Mouse (Mus musculus): Measurements from ENCODE around the gene C2cd4c. TPM values are rescaled to one million over a fixed set of nuclear protein-coding genes. Genes with fewer than 3 reads are reported as not detected.

C2cd4c gene
- polyA plus RNA-seq, 1 experiment: not detected

GRCm38 (mm10) chr10:79574796-79575195 is 39.0 kb downstream of the C2cd4c start:
- H3K36me3 ChIP-seq (ENCODE audit: control insufficient read depth): no peaks in the 10 kb centered on the region
- H3K27me3 ChIP-seq (ENCODE audit: control insufficient read depth): 0 out of 2 replicates have a peak, but pooled peaks cover 2% of the 10 kb centered on the region
- no peak for TF ChIP-seq TAL1 (IDR thresholded peaks at IDR 0.05; ENCODE audit: low read length)
- TF ChIP-seq GATA1 (IDR thresholded peaks at IDR 0.05; ENCODE audit: low read length): no peak
- no peak overlapping the region for H3K4me3 ChIP-seq (replicated peaks)
- H3K4me1 ChIP-seq (ENCODE audit: control insufficient read depth): no peaks in the 10 kb centered on the region
- H3K9me3 ChIP-seq (ENCODE audit: control insufficient read depth, low read length): no peaks in the 10 kb centered on the region

GRCm38 (mm10) chr10:79574350-79574749 is 39.5 kb downstream of the C2cd4c start:
- Histone ChIP-seq H3K4me3 (replicated peaks) (no peak overlapping the region), H3K9me3 (ENCODE audit: control insufficient read depth, low read length) (no peaks in the 10 kb centered on the region), H3K4me1 (ENCODE audit: control insufficient read depth) (no peaks in the 10 kb centered on the region), H3K27me3 (ENCODE audit: control insufficient read depth) (no peaks in the 10 kb centered on the region), H3K36me3 (ENCODE audit: control insufficient read depth) (no peaks in the 10 kb centered on the region)
- TF ChIP-seq TAL1 (IDR thresholded peaks at IDR 0.05; ENCODE audit: low read length): no peak
- no peak for TF ChIP-seq GATA1 (IDR thresholded peaks at IDR 0.05; ENCODE audit: low read length)

GRCm38 (mm10) chr10:79573611-79574010 is 40.2 kb downstream of the C2cd4c start:
- Histone ChIP-seq H3K9me3 (ENCODE audit: control insufficient read depth, low read length) (no peaks in the 10 kb centered on the region), H3K4me3 (replicated peaks) (no peak overlapping the region)

GRCm38 (mm10) chr10:79571314-79571713 is 42.5 kb downstream of the C2cd4c start:
- Histone ChIP-seq H3K9me3 (ENCODE audit: control insufficient read depth, low read length) (no peaks in the 10 kb centered on the region), H3K27me3 (ENCODE audit: control insufficient read depth) (no peaks in the 10 kb centered on the region), H3K4me3 (replicated peaks) (no peak overlapping the region), H3K36me3 (ENCODE audit: control insufficient read depth) (no peaks in the 10 kb centered on the region), H3K4me1 (ENCODE audit: control insufficient read depth) (no peaks in the 10 kb centered on the region)
- no peak for TF ChIP-seq GATA1 (IDR thresholded peaks at IDR 0.05; ENCODE audit: low read length)

More at GRCm38 (mm10) chr10:79573611-79574010, 40.2 kb downstream of the C2cd4c start:
- TF ChIP-seq TAL1 (IDR thresholded peaks at IDR 0.05; ENCODE audit: low read length): no peak
- no peak for TF ChIP-seq GATA1 (IDR thresholded peaks at IDR 0.05; ENCODE audit: low read length)
- H3K36me3 ChIP-seq (ENCODE audit: control insufficient read depth): no peaks in the 10 kb centered on the region
- no peaks in the 10 kb centered on the region for H3K4me1 ChIP-seq (ENCODE audit: control insufficient read depth)
- H3K27me3 ChIP-seq (ENCODE audit: control insufficient read depth): no peaks in the 10 kb centered on the region

DNA sequence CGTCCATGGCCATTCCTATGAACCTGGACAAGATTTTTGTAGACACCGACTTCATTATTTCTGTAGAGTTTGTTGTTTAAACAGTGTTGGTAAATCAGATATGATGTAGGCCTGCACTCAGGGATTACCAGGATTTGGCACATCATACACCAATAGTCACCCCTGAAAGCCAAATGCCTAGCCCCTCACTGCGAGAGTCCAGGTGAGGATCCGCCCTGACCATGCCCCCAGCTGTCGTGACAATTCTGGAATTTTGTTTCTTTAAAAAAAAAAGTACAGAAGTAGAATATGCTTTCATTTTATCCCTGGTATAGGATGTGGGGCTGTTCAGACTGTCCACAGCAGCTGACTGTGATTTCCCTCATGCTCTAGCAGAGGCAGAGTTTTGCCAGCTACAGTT is 43.9 kb downstream of the C2cd4c start:
- TF ChIP-seq GATA1 (IDR thresholded peaks at IDR 0.05; ENCODE audit: low read length) (no peak), TAL1 (IDR thresholded peaks at IDR 0.05; ENCODE audit: low read length) (no peak)
- Histone ChIP-seq H3K4me3 (replicated peaks) (no peak overlapping the region), H3K4me1 (ENCODE audit: control insufficient read depth) (no peaks in the 10 kb centered on the region), H3K36me3 (ENCODE audit: control insufficient read depth) (no peaks in the 10 kb centered on the region), H3K9me3 (ENCODE audit: control insufficient read depth, low read length) (no peaks in the 10 kb centered on the region), H3K27me3 (ENCODE audit: control insufficient read depth) (no peaks in the 10 kb centered on the region)

DNA sequence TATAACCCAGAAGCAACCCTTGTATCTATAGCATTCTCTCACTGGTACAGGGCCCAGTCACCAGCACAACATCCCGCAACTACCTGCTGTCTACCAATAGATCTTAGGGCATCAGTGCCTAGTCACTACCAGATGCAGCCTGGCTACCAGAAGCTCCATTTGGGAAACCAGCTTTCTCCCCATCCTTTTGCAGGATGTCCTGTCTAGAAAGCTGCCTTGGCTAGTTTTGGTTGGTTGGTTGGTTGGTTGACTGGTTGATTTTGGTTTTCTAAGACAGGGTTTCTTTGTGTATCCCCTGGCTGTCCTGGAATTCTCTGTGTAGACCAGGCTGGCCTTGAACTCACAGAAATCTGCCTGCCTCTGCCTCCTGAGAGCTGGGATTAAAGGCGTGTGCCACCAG is 54.1 kb downstream of the C2cd4c start:
- H3K4me1 ChIP-seq (ENCODE audit: control insufficient read depth): peaks cover 8% of the 10 kb centered on the region
- no peaks in the 10 kb centered on the region for H3K9me3 ChIP-seq (ENCODE audit: control insufficient read depth, low read length)
- H3K27me3 ChIP-seq (ENCODE audit: control insufficient read depth): peaks cover 11% of the 10 kb centered on the region
- TF ChIP-seq GATA1 (IDR thresholded peaks at IDR 0.05; ENCODE audit: low read length) (no peak), TAL1 (IDR thresholded peaks at IDR 0.05; ENCODE audit: low read length) (no peak)
- H3K4me3 ChIP-seq (replicated peaks): no peak overlapping the region
- no peaks in the 10 kb centered on the region for H3K36me3 ChIP-seq (ENCODE audit: control insufficient read depth)

DNA sequence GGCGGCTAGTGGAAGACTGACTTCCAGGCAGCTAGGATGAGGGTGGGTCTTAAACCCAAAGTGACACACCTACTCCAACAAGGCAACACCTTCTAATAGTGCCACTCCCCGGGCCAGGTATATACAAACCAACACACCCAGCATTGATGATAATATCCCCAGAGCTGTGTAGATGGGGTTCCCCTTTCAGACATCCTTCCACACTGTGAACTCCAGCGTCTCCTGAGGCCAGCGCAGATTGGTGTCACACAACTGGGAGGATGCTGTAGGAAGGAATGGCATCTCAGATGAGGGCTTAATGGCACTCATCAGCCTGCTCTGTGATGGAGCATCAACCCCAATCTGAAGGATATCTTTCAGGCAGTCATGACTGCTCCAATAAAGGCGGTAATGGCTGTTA is 56.3 kb downstream of the C2cd4c start:
- Histone ChIP-seq H3K27me3 (ENCODE audit: control insufficient read depth) (peaks cover 11% of the 10 kb centered on the region), H3K36me3 (ENCODE audit: control insufficient read depth) (no peaks in the 10 kb centered on the region), H3K4me1 (ENCODE audit: control insufficient read depth) (peaks cover 26% of the 10 kb centered on the region), H3K4me3 (replicated peaks) (no peak overlapping the region), H3K9me3 (ENCODE audit: control insufficient read depth, low read length) (no peaks in the 10 kb centered on the region)
- no peak for TF ChIP-seq GATA1 (IDR thresholded peaks at IDR 0.05; ENCODE audit: low read length)
- no peak for TF ChIP-seq TAL1 (IDR thresholded peaks at IDR 0.05; ENCODE audit: low read length)

GRCm38 (mm10) chr10:79556951-79557350 is 56.9 kb downstream of the C2cd4c start:
- Histone ChIP-seq H3K9me3 (ENCODE audit: control insufficient read depth, low read length) (no peaks in the 10 kb centered on the region), H3K4me1 (ENCODE audit: control insufficient read depth) (peaks cover 27% of the 10 kb centered on the region), H3K4me3 (replicated peaks) (no peak overlapping the region), H3K36me3 (ENCODE audit: control insufficient read depth) (no peaks in the 10 kb centered on the region), H3K27me3 (ENCODE audit: control insufficient read depth) (peaks cover 11% of the 10 kb centered on the region)
- TF ChIP-seq TAL1 (IDR thresholded peaks at IDR 0.05; ENCODE audit: low read length) (no peak), GATA1 (IDR thresholded peaks at IDR 0.05; ENCODE audit: low read length) (no peak)

Other genes with a start within 250 kb of the C2cd4c start
- gene Vmn2r83, start 145.3 kb downstream of the C2cd4c start, polyA plus RNA-seq (2012): not detected in 2 replicates
- 0.05 and 0.10 TPM in 2 replicates for gene Plpp2, start 80.2 kb downstream of the C2cd4c start, polyA plus RNA-seq (2012)
- gene Mier2, start 58.8 kb downstream of the C2cd4c start, polyA plus RNA-seq (2012): 1.7 TPM in 2 replicates
- not detected in 2 replicates for gene Theg, start 26.7 kb downstream of the C2cd4c start, polyA plus RNA-seq (2012)
- gene Shc2, start 23.9 kb upstream of the C2cd4c start, polyA plus RNA-seq (2012): not detected in 2 replicates
- gene Odf3l2, start 31.7 kb upstream of the C2cd4c start, polyA plus RNA-seq (2012): not detected in 2 replicates
- 0.03 TPM in 1 of 2 replicates, not detected in the other for gene Madcam1, start 50.5 kb upstream of the C2cd4c start, polyA plus RNA-seq (2012)
- gene Tpgs1, start 55.3 kb upstream of the C2cd4c start, polyA plus RNA-seq (2012): 15.5 and 17.8 TPM in 2 replicates
- 65.0 and 72.0 TPM in 2 replicates for gene Cdc34, start 68.2 kb upstream of the C2cd4c start, polyA plus RNA-seq (2012)
- 0.08 and 0.09 TPM in 2 replicates for gene Gzmm, start 75.0 kb upstream of the C2cd4c start, polyA plus RNA-seq (2012)
- 836 and 840 TPM in 2 replicates for gene Bsg, start 90.5 kb upstream of the C2cd4c start, polyA plus RNA-seq (2012)
- gene Hcn2, start 102.6 kb upstream of the C2cd4c start, polyA plus RNA-seq (2012): 0.08 and 0.15 TPM in 2 replicates
- gene Polrmt, start 132.6 kb upstream of the C2cd4c start, polyA plus RNA-seq (2012): 2.1 and 2.5 TPM in 2 replicates
- not detected in 2 replicates for gene Fgf22, start 141.1 kb upstream of the C2cd4c start, polyA plus RNA-seq (2012)
- 35.3 and 45.1 TPM in 2 replicates for gene Rnf126, start 152.9 kb upstream of the C2cd4c start, polyA plus RNA-seq (2012)
- gene Fstl3, start 163.2 kb upstream of the C2cd4c start, polyA plus RNA-seq (2012): 0.02 and 0.04 TPM in 2 replicates
- gene Prss57, start 176.9 kb upstream of the C2cd4c start, polyA plus RNA-seq (2012): 0.02 TPM in 1 of 2 replicates, not detected in the other
- 0.34 and 0.52 TPM in 2 replicates for gene Palm, start 179.5 kb upstream of the C2cd4c start, polyA plus RNA-seq (2012)
- gene Misp, start 207.0 kb upstream of the C2cd4c start, polyA plus RNA-seq (2012): not detected in 2 replicates
- 46.1 and 67.9 TPM in 2 replicates for gene Ptbp1, start 240.4 kb upstream of the C2cd4c start, polyA plus RNA-seq (2012)

All from erythroblast, embryonic 14.5 days (primary cell).